Mouse (Mus musculus) small intestine, adult 2 months (tissue): Measurements from ENCODE around the gene Suclg2.

ENCODE experiments used
- CTCF ChIP-seq: fragments of 200-500 bp; IDR thresholded peaks from 2 replicates; pipeline ENCODE4 v1.5.1; 2012; ENCODE audit warnings: low read depth, mild to moderate bottlenecking, control low read depth, inconsistent platforms, low read length, moderate library complexity, mixed read lengths; ENCODE audit not compliant: insufficient replicate concordance, insufficient read length; ENCODE audit errors: extremely low read depth
- POLR2A ChIP-seq: fragments of 200-500 bp; IDR thresholded peaks from 2 replicates; pipeline ENCODE4 v1.6.1; 2012; ENCODE audit warnings: low read depth, mild to moderate bottlenecking, control low read depth, inconsistent platforms, low read length, moderate library complexity

GRCm38 (mm10) chr6:95608123-95608522 lies 110.5 kb downstream of the Suclg2 start:
- TF ChIP-seq POLR2A (no peak), CTCF (no peak)
